Mouse (Mus musculus) MEL (cell line): ENCODE data around the gene Babam1. TPM values are rescaled to one million over a fixed set of nuclear protein-coding genes. Genes with fewer than 3 reads are reported as not detected.

Source experiments
- DNase-seq: peaks from one replicate; pipeline ENCODE4 v3.0.0; 2011; ENCODE audit warnings: low read depth, low spot score
- H3K27ac ChIP-seq: 2 replicates; pipeline ENCODE4 v1.5.1; 2012; ENCODE audit warnings: low read depth, mild to moderate bottlenecking, control low read depth, low read length, moderate library complexity; ENCODE audit not compliant: control insufficient read depth
- H3K27me3 ChIP-seq, 2 experiments: fragments of 150-350 bp in 1 of 2; sonication (generic) in 1 of 2; 2 replicates each; pipeline ENCODE4 v1.6.1; 2012; ENCODE audit warnings: low read length in 2 of 2, mild to moderate bottlenecking in 2 of 2, improper control_type of control experiment in 1 of 2, moderate library complexity in 1 of 2; ENCODE audit not compliant: insufficient read depth in 2 of 2, control insufficient read depth in 1 of 2
- H3K36me3 ChIP-seq, 2 experiments: 2 replicates each; pipeline ENCODE4 v1.6.1; 2012 to 2014; ENCODE audit warnings: low read length in 2 of 2, improper control_type of control experiment in 1 of 2, inconsistent platforms in 1 of 2, mild to moderate bottlenecking in 1 of 2; ENCODE audit not compliant: insufficient read depth in 2 of 2, control insufficient read depth in 1 of 2
- H3K4me1 ChIP-seq, 2 experiments: fragments of 150-350 bp in 1 of 2; sonication (generic) in 1 of 2; 2 replicates each; pipeline ENCODE4 v1.6.1; 2012; ENCODE audit warnings: low read length in 2 of 2, improper control_type of control experiment in 1 of 2, mild to moderate bottlenecking in 1 of 2; ENCODE audit not compliant: insufficient read depth in 2 of 2, control insufficient read depth in 1 of 2
- H3K4me3 ChIP-seq, 2 experiments: fragments of 150-350 bp in 1 of 2; sonication (generic) in 1 of 2; 2 replicates each; pipeline ENCODE4 v1.5.1; 2012; ENCODE audit warnings: low read depth in 2 of 2, low read length in 2 of 2, mild to moderate bottlenecking in 2 of 2, moderate library complexity in 2 of 2, control low read depth in 1 of 2, improper control_type of control experiment in 1 of 2; ENCODE audit not compliant: control insufficient read depth in 1 of 2, insufficient read depth in 1 of 2
- H3K79me2 ChIP-seq: 2 replicates; pipeline ENCODE4 v1.6.1; 2012; ENCODE audit warnings: mild to moderate bottlenecking, low read length, moderate library complexity; ENCODE audit not compliant: control insufficient read depth, poor library complexity, insufficient read depth
- H3K9ac ChIP-seq: 2 replicates; pipeline ENCODE4 v1.6.1; 2012; ENCODE audit warnings: low read depth, mild to moderate bottlenecking, control low read depth, low read length, moderate library complexity; ENCODE audit not compliant: control insufficient read depth, poor library complexity, severe bottlenecking
- H3K9me3 ChIP-seq: fragments of 150-350 bp; sonication (generic); replicated peaks from 2 replicates; pipeline ENCODE4 v1.6.1; 2012; ENCODE audit warnings: mild to moderate bottlenecking, low read length, improper control_type of control experiment, moderate library complexity; ENCODE audit not compliant: insufficient read depth
- CHD1 ChIP-seq: IDR thresholded peaks from 2 replicates; pipeline ENCODE4 v1.6.1; 2012; ENCODE audit warnings: low read depth, mild to moderate bottlenecking, inconsistent platforms, low read length, improper control_type of control experiment
- CTCF ChIP-seq, 3 experiments: IDR thresholded peaks in 2 of 3; conservative IDR thresholded peaks in 1 of 3; 2 replicates each; pipeline ENCODE4 v1.5.1; 2011 to 2012; ENCODE audit warnings: low read length in 3 of 3, low read depth in 2 of 3, mild to moderate bottlenecking in 2 of 3, improper control_type of control experiment in 1 of 3, inconsistent platforms in 1 of 3, mixed read lengths in 1 of 3, moderate library complexity in 1 of 3; ENCODE audit not compliant: control insufficient read depth in 1 of 3, insufficient read depth in 1 of 3, poor library complexity in 1 of 3, severe bottlenecking in 1 of 3
- EP300 ChIP-seq, 2 experiments: IDR thresholded peaks; 2 replicates each; pipeline ENCODE4 v1.6.1; 2011; ENCODE audit warnings: improper control_type of control experiment in 2 of 2, low read length in 2 of 2, low read depth in 1 of 2, mild to moderate bottlenecking in 1 of 2
- HCFC1 ChIP-seq: IDR thresholded peaks from 2 replicates; pipeline ENCODE4 v1.6.1; 2012; ENCODE audit warnings: low read depth, mild to moderate bottlenecking, inconsistent platforms, low read length, improper control_type of control experiment, moderate library complexity
- KAT2A ChIP-seq: conservative IDR thresholded peaks from 2 replicates; pipeline ENCODE4 v1.6.1; 2012; ENCODE audit warnings: low read depth, low read length, improper control_type of control experiment, inconsistent platforms
- MAFK ChIP-seq: IDR thresholded peaks from 2 replicates; pipeline ENCODE4 v1.6.1; 2011; ENCODE audit warnings: low read depth, mild to moderate bottlenecking, low read length, improper control_type of control experiment, borderline replicate concordance
- MAX ChIP-seq: IDR thresholded peaks from 2 replicates; pipeline ENCODE4 v1.6.1; 2011; ENCODE audit warnings: low read length, improper control_type of control experiment
- MAZ ChIP-seq: IDR thresholded peaks from 2 replicates; pipeline ENCODE4 v1.6.1; 2012; ENCODE audit warnings: low read depth, mild to moderate bottlenecking, inconsistent platforms, low read length, improper control_type of control experiment
- MYB ChIP-seq: IDR thresholded peaks from 2 replicates; pipeline ENCODE4 v1.6.1; 2011; ENCODE audit warnings: mild to moderate bottlenecking, low read depth, low read length, improper control_type of control experiment
- MYC ChIP-seq: IDR thresholded peaks from 2 replicates; pipeline ENCODE4 v1.6.1; 2011; ENCODE audit warnings: low read depth, mild to moderate bottlenecking, low read length, improper control_type of control experiment, moderate library complexity
- NELFE ChIP-seq: IDR thresholded peaks from 2 replicates; pipeline ENCODE4 v1.6.1; 2011; ENCODE audit warnings: low read depth, low read length, improper control_type of control experiment
- NRF1 ChIP-seq: IDR thresholded peaks from 2 replicates; pipeline ENCODE4 v1.6.1; 2014; ENCODE audit warnings: low read depth, mild to moderate bottlenecking, inconsistent platforms, low read length, improper control_type of control experiment, moderate library complexity; ENCODE audit not compliant: poor library complexity, insufficient read depth, severe bottlenecking
- POLR2AphosphoS2 ChIP-seq: IDR thresholded peaks from 2 replicates; pipeline ENCODE4 v1.6.1; 2011; ENCODE audit warnings: low read length, improper control_type of control experiment
- RAD21 ChIP-seq: IDR thresholded peaks from 2 replicates; pipeline ENCODE4 v1.6.1; 2011; ENCODE audit warnings: mild to moderate bottlenecking, low read depth, low read length, improper control_type of control experiment
- SIN3A ChIP-seq: IDR thresholded peaks from 2 replicates; pipeline ENCODE4 v1.6.1; 2012; ENCODE audit warnings: low read length, improper control_type of control experiment, inconsistent platforms
- TAL1 ChIP-seq: IDR thresholded peaks from 2 replicates; pipeline ENCODE4 v1.6.1; 2012; ENCODE audit warnings: mild to moderate bottlenecking, inconsistent platforms, low read length, moderate library complexity, mixed read lengths
- TBP ChIP-seq: IDR thresholded peaks from 2 replicates; pipeline ENCODE4 v1.8.0; 2011; ENCODE audit warnings: low read depth, low read length, improper control_type of control experiment
- USF1 ChIP-seq: IDR thresholded peaks from 2 replicates; pipeline ENCODE4 v1.6.1; 2014; ENCODE audit warnings: low read depth, mild to moderate bottlenecking, inconsistent platforms, low read length, improper control_type of control experiment, moderate library complexity
- USF2 ChIP-seq, 2 experiments: IDR thresholded peaks; 2 replicates each; pipeline ENCODE4 v1.6.1; 2011 to 2012; ENCODE audit warnings: improper control_type of control experiment in 2 of 2, low read length in 2 of 2, borderline replicate concordance in 1 of 2, inconsistent platforms in 1 of 2, low read depth in 1 of 2, mild to moderate bottlenecking in 1 of 2; ENCODE audit not compliant: insufficient read depth in 1 of 2
- ZKSCAN1 ChIP-seq: IDR thresholded peaks from 2 replicates; pipeline ENCODE4 v1.6.1; 2012; ENCODE audit warnings: low read depth, mild to moderate bottlenecking, inconsistent platforms, low read length, improper control_type of control experiment, moderate library complexity
- ZMIZ1 ChIP-seq: IDR thresholded peaks from 2 replicates; pipeline ENCODE4 v1.6.1; 2012; ENCODE audit warnings: low read depth, mild to moderate bottlenecking, inconsistent platforms, low read length, improper control_type of control experiment, moderate library complexity
- ZNF384 ChIP-seq: IDR thresholded peaks from 2 replicates; pipeline ENCODE4 v1.6.1; 2012; ENCODE audit warnings: low read depth, mild to moderate bottlenecking, inconsistent platforms, low read length, improper control_type of control experiment
- polyA plus RNA-seq, 2 experiments: library from polyadenylated mRNA; stranded (reverse) in 1 of 2; unstranded in 1 of 2; fragments of >175 nt in 1 of 2; fragments of >200 nt in 1 of 2; gene quantifications; 2 replicates each; pipeline versions ENCODE4 v1.2.1 to v1.2.4; 2012; ENCODE audit warnings: low replicate concordance in 2 of 2, low read depth in 1 of 2; ENCODE audit not compliant: insufficient read length in 2 of 2, insufficient read depth in 1 of 2, missing spikeins in 1 of 2
- total RNA-seq: library from RNA; depleted of rRNA; stranded (reverse); fragments of 300-350 nt; gene quantifications from 2 replicates; pipeline ENCODE4 v1.2.3, GENCODE M21; 2012

The Babam1 gene
- total and polyA plus RNA-seq, 3 experiments: 54.5 to 132 TPM; not detected in 1

GRCm38 (mm10) chr8:71392391-71392790, 4.3 kb upstream of the Babam1 start:
- peaks cover 4% of the 10 kb centered on the region; the same call in 1 of the 2 replicates for H3K79me2 ChIP-seq
- no peak for DNase-seq
- no peaks in the 10 kb centered on the region for H3K9me3 ChIP-seq
- peaks cover 0 to 14% of the 10 kb centered on the region in 2 experiments for H3K4me1 ChIP-seq
- no peak overlapping the region for H3K4me3 ChIP-seq
- H3K36me3 ChIP-seq: peaks cover 0 to 10% of the 10 kb centered on the region in 2 experiments; a peak in 2 of 4 replicates
- H3K27me3 ChIP-seq: no peaks in the 10 kb centered on the region
- no peak overlapping the region for H3K27ac ChIP-seq
- TF ChIP-seq MAX (no peak), MYB (no peak), TBP (0 out of 2 replicates have a peak, but pooled peaks have one; percentile 11), MYC (no peak)
- no peak overlapping the region for H3K9ac ChIP-seq

- TF ChIP-seq CTCF (IDR thresholded peaks at IDR 0.05 in 2 of 3, conservative IDR thresholded peaks at IDR 0.05 in 1 of 3; ENCODE audit: control insufficient read depth in 1 of 3, insufficient read depth in 1 of 3, low read depth in 2 of 3, low read length in 3 of 3, poor library complexity in 1 of 3, severe bottlenecking in 1 of 3): no peak
- TF ChIP-seq EP300 (IDR thresholded peaks at IDR 0.05; ENCODE audit: low read depth in 1 of 2, low read length in 2 of 2): no peak
- TF ChIP-seq SIN3A: 0 out of 2 replicates have a peak, but pooled peaks have one; percentile 45
- no peak for TF ChIP-seq MAX
- TF ChIP-seq USF2 (IDR thresholded peaks at IDR 0.05; ENCODE audit: borderline replicate concordance in 1 of 2, insufficient read depth in 1 of 2, low read depth in 1 of 2, low read length in 2 of 2): no peak
- 0 out of 2 replicates have a peak, but pooled peaks have one; percentile 17 for TF ChIP-seq HCFC1
- TF ChIP-seq ZNF384: no peak
- no peak for TF ChIP-seq MYB
- TF ChIP-seq KAT2A: no peak
- no peak for TF ChIP-seq TAL1
- no peak for TF ChIP-seq NRF1
- TF ChIP-seq NELFE: no peak
- Histone ChIP-seq H3K27me3 (no peaks in the 10 kb centered on the region), H3K27ac (no peak overlapping the region), H3K9me3 (no peaks in the 10 kb centered on the region), H3K79me2 (peaks cover 4% of the 10 kb centered on the region; the same call in 1 of the 2 replicates), H3K9ac (peak overlapping the region; percentile 23; the same call in 1 of the 2 replicates), H3K4me3 (peak overlapping the region; percentile 45 to 47), H3K4me1 (peaks cover 0 to 11% of the 10 kb centered on the region in 2 experiments), H3K36me3 (peaks cover 0 to 10% of the 10 kb centered on the region in 2 experiments; a peak in 2 of 4 replicates)
- DNase-seq: peak; percentile 86
Measured at GRCm38 (mm10) chr8:71392871-71393270, 3.8 kb upstream of the Babam1 start.

GRCm38 (mm10) chr8:71394481-71394880, 2.2 kb upstream of the Babam1 start:
- Histone ChIP-seq H3K27ac (no peak overlapping the region), H3K9me3 (no peaks in the 10 kb centered on the region), H3K27me3 (no peaks in the 10 kb centered on the region)
- no peak for DNase-seq
- TF ChIP-seq POLR2AphosphoS2: no peak
- no peak for TF ChIP-seq MAFK
- no peak for TF ChIP-seq ZMIZ1
- no peak for TF ChIP-seq TBP
- no peak for TF ChIP-seq MAX
- no peak for TF ChIP-seq USF2 (IDR thresholded peaks at IDR 0.05; ENCODE audit: borderline replicate concordance in 1 of 2, insufficient read depth in 1 of 2, low read depth in 1 of 2, low read length in 2 of 2)
- TF ChIP-seq ZKSCAN1: no peak
- TF ChIP-seq NELFE: no peak
- no peak for TF ChIP-seq CTCF (IDR thresholded peaks at IDR 0.05 in 2 of 3, conservative IDR thresholded peaks at IDR 0.05 in 1 of 3; ENCODE audit: control insufficient read depth in 1 of 3, insufficient read depth in 1 of 3, low read depth in 2 of 3, low read length in 3 of 3, poor library complexity in 1 of 3, severe bottlenecking in 1 of 3)
- TF ChIP-seq MAZ: no peak
- TF ChIP-seq ZNF384: no peak
- TF ChIP-seq RAD21: no peak
- TF ChIP-seq CHD1: no peak
- TF ChIP-seq USF1: no peak
- no peak for TF ChIP-seq TAL1
- TF ChIP-seq, all 39 proteins: peak for 0
- Histone ChIP-seq H3K79me2 (peaks cover 4% of the 10 kb centered on the region; the same call in 1 of the 2 replicates), H3K4me3 (no peak overlapping the region), H3K36me3 (peaks cover 0 to 8% of the 10 kb centered on the region in 2 experiments; a peak in 2 of 4 replicates), H3K4me1 (peaks cover 0 to 7% of the 10 kb centered on the region in 2 experiments; a peak in 2 of 4 replicates), H3K9ac (no peak overlapping the region)
